Mouse (Mus musculus) forebrain, embryonic 11.5 days (tissue): ENCODE results near the gene Cbx7. TPM values are rescaled to one million over a fixed set of nuclear protein-coding genes. Genes with fewer than 3 reads are reported as not detected.

Experiments used
- ATAC-seq: fragments of 200-750 bp; cut with Nextera tagmentation; replicated peaks from 2 replicates; pipeline ENCODE4 v1.8.0; 2017; ENCODE audit warnings: moderate TSS enrichment; ENCODE audit not compliant: low FRiP score
- DNase-seq: peaks from one replicate; pipeline ENCODE4 v3.0.0-alpha.2; 2017; ENCODE audit warnings: low spot score
- H3K27ac ChIP-seq: fragments of 300-500 bp; sonication (generic); 2 replicates; pipeline ENCODE4 v1.5.1; 2014; ENCODE audit warnings: low read depth, low read length
- H3K27me3 ChIP-seq: fragments of 300-500 bp; sonication (generic); 2 replicates; pipeline ENCODE4 v1.6.1; 2014; ENCODE audit warnings: mild to moderate bottlenecking, low read length, mixed read lengths; ENCODE audit not compliant: control insufficient read depth, insufficient read depth
- H3K36me3 ChIP-seq: fragments of 300-500 bp; sonication (generic); 2 replicates; pipeline ENCODE4 v1.6.1; 2014; ENCODE audit warnings: mild to moderate bottlenecking, low read length, moderate library complexity, mixed read lengths; ENCODE audit not compliant: control insufficient read depth, insufficient read depth
- H3K4me1 ChIP-seq: fragments of 300-500 bp; sonication (generic); replicated peaks from 2 replicates; pipeline ENCODE4 v1.6.1; 2014; ENCODE audit warnings: low read length, mixed read lengths; ENCODE audit not compliant: control insufficient read depth, insufficient read depth
- H3K4me2 ChIP-seq: fragments of 300-500 bp; sonication (generic); 2 replicates; pipeline ENCODE4 v1.6.1; 2014; ENCODE audit warnings: low read depth, mild to moderate bottlenecking, low read length, moderate library complexity, mixed read lengths; ENCODE audit not compliant: severe bottlenecking
- H3K4me3 ChIP-seq: fragments of 300-500 bp; sonication (generic); 2 replicates; pipeline ENCODE4 v1.5.1; 2014; ENCODE audit warnings: low read depth, low read length
- H3K9ac ChIP-seq: fragments of 300-500 bp; sonication (generic); 2 replicates; pipeline ENCODE4 v1.6.1; 2014; ENCODE audit warnings: low read length
- H3K9me3 ChIP-seq: fragments of 300-500 bp; sonication (generic); 2 replicates; pipeline ENCODE4 v1.6.1; 2016; ENCODE audit warnings: low read length, mixed read lengths; ENCODE audit not compliant: control insufficient read depth
- WGBS: fragments of 180-500 bp; shearing (Covaris S2); extraction: QIAGEN DNeasy Blood & Tissue Kit; methylation state at CpG from one replicate; pipeline ENCODE4 v1.1.7; 2014; 5-methylcytosine and 5-hydroxymethylcytosine counted together
- polyA plus RNA-seq: library from polyadenylated mRNA; unstranded; fragments of >200 nt; fragmentation: Nextera tagmentation; extraction: Ambion mirVana; gene quantifications from 2 replicates; pipeline ENCODE4 v1.2.1, GENCODE M21; 2014

The Cbx7 gene
- polyA plus RNA-seq, 1 experiment from 2014 or later = 3.3 TPM

DNA sequence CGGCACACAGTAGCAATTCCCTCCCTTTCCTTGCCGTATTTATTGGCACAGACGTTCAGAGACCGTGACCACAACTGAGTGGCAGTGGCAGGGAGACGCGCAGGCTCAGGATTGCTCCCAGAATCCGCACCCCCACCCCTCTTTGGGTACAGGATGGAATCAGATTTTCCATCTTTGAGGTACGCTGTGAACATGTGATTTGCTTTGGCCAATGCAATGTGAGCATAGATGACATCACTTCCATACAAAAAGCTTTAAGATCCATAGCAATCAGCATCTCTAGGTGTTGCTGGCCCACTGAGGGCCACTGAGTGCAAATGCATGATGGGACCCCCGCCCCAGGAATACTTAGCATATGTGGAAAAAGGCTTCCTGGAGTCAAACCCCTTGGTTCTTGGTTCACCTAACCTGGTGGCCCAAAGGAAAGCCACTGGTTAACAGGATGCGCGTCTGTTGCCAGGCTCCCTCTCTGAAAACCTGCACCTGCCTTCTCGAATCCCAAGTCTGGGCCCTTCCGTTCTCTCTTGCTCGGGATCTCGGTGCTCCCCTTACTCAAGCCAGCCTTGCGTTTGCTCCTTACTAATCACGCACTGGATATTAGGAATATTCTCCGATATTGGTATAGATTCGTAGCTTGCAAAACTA lies 88.2 kb downstream of the Cbx7 start:
- WGBS = 31% methylated on average over 19 of the region's 19 CpGs
- Histone ChIP-seq H3K27ac (no peak overlapping the region), H3K4me2 (peak overlapping the region; percentile 50), H3K9ac (peak overlapping the region; percentile 61), H3K27me3 (no peaks in the 10 kb centered on the region), H3K4me1 (peaks cover 2% of the 10 kb centered on the region; the same call in 1 of the 2 replicates), H3K9me3 (no peaks in the 10 kb centered on the region), H3K36me3 (no peaks in the 10 kb centered on the region), H3K4me3 (peak overlapping the region; percentile 40)
- ATAC-seq (peak; percentile 29; the same call in 1 of the 2 replicates), DNase-seq (no peak)

DNA sequence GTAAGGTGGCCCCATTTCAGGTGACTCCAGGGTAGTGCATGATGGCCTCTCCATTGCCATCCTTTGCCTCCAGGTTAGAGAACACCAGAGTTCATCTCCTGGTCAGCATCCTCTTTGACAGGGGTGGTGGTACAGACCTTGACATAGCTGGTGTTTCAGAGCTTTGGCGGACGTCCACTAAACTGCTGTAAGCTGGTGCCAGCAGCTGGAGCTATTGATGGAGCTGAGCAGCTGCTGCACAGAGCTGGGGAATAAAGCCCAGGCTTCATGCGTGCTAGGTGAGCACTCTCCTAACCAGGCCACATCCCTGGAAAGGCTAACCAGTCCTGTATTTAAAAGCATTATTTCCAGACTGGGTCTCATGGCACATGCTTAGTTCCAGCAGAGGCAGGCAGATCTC lies 90.4 kb downstream of the Cbx7 start:
- Histone ChIP-seq H3K27ac (no peak overlapping the region), H3K27me3 (no peaks in the 10 kb centered on the region), H3K4me2 (no peak overlapping the region), H3K4me3 (no peak overlapping the region), H3K36me3 (no peaks in the 10 kb centered on the region), H3K9ac (no peak overlapping the region), H3K4me1 (peaks cover 2% of the 10 kb centered on the region; the same call in 1 of the 2 replicates), H3K9me3 (no peaks in the 10 kb centered on the region)
- DNase-seq (no peak), ATAC-seq (no peak)
- 74% methylated on average over 3 of the region's 3 CpGs for WGBS

DNA sequence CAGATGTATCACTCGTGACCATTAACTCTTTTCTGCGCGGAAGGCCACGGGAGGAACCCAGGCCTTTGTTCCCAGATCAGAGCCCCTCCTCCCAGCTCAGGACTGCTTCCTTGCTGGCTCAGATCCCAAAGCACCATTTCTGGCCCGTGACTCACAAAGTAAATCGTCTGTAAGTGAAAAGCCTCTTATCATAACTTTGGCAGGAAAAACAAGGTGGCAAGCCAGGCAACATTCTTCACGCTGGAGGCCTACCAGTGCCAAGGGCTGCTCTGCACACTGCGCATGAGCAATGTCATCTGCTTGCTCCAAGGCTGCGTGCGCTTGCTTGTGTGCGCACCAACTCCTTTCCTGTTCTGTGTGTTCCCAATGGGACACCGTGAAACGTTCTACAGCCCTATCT lies 91.6 kb downstream of the Cbx7 start:
- Histone ChIP-seq H3K4me3 (no peak overlapping the region), H3K27me3 (no peaks in the 10 kb centered on the region), H3K9me3 (no peaks in the 10 kb centered on the region), H3K4me2 (no peak overlapping the region), H3K27ac (no peak overlapping the region), H3K36me3 (no peaks in the 10 kb centered on the region), H3K9ac (no peak overlapping the region), H3K4me1 (peaks cover 2% of the 10 kb centered on the region; the same call in 1 of the 2 replicates)
- DNase-seq (no peak), ATAC-seq (no peak)
- WGBS = 63% methylated on average over 13 of the region's 13 CpGs

DNA sequence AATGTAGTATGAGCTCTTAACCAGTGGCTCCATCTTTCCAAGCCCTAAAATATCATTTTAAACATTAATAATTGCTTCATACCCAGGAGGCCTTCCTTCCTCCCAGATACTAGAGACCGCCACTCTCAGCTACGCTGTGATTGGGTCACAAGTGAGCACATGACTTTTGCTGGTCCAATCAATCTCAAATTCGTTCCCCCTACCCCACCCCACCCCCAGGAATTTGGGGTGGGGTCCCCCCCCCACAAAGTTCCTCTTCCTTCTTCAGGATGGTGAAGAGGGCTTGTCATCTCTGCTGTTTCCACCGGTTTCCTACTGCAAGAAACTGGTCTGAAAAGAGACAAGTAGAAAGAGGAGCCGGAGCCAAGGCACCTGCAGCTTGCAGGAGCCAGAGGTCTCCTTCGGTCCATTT lies 92.2 kb downstream of the Cbx7 start:
- Histone ChIP-seq H3K9me3 (no peaks in the 10 kb centered on the region), H3K4me3 (no peak overlapping the region), H3K4me1 (peaks cover 2% of the 10 kb centered on the region; the same call in 1 of the 2 replicates), H3K9ac (no peak overlapping the region), H3K36me3 (no peaks in the 10 kb centered on the region), H3K27me3 (no peaks in the 10 kb centered on the region), H3K4me2 (no peak overlapping the region), H3K27ac (no peak overlapping the region)
- WGBS = 78% methylated on average over 6 of the region's 6 CpGs
- DNase-seq (no peak), ATAC-seq (no peak)

DNA sequence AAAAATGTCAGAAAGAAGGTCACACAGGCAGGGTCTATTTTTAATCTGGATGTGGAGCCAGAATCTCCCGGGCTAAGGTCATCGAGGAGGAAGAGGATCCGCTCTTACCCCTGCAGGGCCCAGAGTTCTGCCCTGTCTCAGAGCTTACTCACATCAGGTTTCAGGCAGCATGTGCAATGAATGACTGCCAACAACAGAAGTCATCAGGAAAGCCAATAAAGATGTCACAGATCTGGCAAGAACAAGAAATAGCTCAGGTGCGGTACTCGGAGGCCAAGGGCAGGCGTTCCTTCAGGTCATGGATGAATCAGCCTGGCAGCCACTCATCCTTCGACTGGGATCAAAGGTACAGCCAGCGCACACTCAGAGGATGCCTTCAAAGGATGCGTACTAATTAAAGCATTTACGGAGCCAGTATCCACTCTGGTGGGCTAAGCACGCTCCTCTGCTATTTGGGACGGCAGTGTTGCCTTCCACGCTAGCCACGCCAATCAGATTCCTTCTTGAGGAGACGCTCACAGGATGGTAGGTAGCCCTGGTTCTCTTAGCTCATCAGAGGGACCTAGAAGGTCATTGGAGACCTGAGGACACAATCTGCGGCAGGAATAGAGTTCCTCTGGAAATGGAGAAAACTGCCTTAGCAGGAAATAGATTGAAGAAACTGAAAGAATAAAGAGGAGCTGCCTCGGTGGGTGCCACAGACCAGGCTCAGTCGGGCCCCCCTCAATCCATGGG lies 95.5 kb downstream of the Cbx7 start:
- Histone ChIP-seq H3K27me3 (no peaks in the 10 kb centered on the region), H3K9ac (no peak overlapping the region), H3K4me2 (no peak overlapping the region), H3K4me3 (no peak overlapping the region), H3K27ac (no peak overlapping the region), H3K4me1 (no peaks in the 10 kb centered on the region), H3K9me3 (no peaks in the 10 kb centered on the region), H3K36me3 (no peaks in the 10 kb centered on the region)
- WGBS = 94% methylated on average over 18 of the region's 18 CpGs
- DNase-seq (peak; percentile 10), ATAC-seq (no peak)

DNA sequence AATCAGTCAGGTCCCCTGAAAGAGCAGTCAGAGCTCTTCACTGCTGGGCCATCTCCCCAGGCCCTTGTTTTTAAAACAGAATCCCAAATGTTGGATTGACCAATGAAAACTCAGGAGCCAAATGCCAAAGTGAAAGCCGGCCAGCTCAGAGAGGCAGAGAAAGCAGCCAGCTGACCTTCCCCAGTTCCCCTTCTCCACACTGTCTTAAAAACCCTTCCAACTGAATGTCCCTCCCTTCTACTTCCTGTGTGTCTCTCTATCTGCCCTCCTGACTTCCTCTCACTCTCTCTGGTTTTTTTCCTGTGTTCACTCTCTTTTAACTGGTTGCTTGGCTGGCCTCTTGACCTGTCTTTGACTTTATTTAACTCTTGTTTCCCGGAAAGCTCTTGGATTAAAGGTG lies 96.9 kb downstream of the Cbx7 start:
- H3K4me1 ChIP-seq = no peaks in the 10 kb centered on the region
- no peaks in the 10 kb centered on the region for H3K9me3 ChIP-seq
- WGBS = 71% methylated on average over 2 of the region's 2 CpGs
- H3K36me3 ChIP-seq = no peaks in the 10 kb centered on the region
- ATAC-seq (no peak), DNase-seq (no peak)
- H3K4me2 ChIP-seq = no peak overlapping the region
- H3K9ac ChIP-seq = no peak overlapping the region
- no peaks in the 10 kb centered on the region for H3K27me3 ChIP-seq
- H3K27ac ChIP-seq = no peak overlapping the region
- H3K4me3 ChIP-seq = no peak overlapping the region

DNA sequence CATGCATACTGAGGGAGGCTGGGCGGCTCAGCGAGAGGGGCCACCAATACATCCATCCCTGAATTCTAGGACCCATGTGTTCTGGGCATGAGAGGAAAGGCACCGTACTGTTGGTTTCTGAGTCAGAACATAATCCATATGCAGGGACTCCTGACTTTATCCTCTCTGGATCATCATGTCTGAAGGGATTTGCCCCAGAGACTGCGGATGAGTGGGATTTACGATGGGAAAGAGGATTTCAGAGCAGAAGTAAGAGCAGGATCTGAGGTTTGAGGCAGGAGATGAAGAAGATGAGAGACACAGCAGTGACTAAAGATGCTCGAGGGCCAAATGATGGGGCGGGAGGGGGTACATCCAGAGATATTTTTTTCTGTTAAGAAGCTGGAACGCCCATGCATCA lies 97.4 kb downstream of the Cbx7 start:
- no peaks in the 10 kb centered on the region for H3K9me3 ChIP-seq
- H3K4me3 ChIP-seq = no peak overlapping the region
- no peak overlapping the region for H3K27ac ChIP-seq
- no peaks in the 10 kb centered on the region for H3K4me1 ChIP-seq
- H3K27me3 ChIP-seq = no peaks in the 10 kb centered on the region
- no peak for DNase-seq
- WGBS = 92% methylated on average over 8 of the region's 8 CpGs
- no peak for ATAC-seq
- H3K9ac ChIP-seq = no peak overlapping the region
- no peak overlapping the region for H3K4me2 ChIP-seq
- H3K36me3 ChIP-seq = no peaks in the 10 kb centered on the region

DNA sequence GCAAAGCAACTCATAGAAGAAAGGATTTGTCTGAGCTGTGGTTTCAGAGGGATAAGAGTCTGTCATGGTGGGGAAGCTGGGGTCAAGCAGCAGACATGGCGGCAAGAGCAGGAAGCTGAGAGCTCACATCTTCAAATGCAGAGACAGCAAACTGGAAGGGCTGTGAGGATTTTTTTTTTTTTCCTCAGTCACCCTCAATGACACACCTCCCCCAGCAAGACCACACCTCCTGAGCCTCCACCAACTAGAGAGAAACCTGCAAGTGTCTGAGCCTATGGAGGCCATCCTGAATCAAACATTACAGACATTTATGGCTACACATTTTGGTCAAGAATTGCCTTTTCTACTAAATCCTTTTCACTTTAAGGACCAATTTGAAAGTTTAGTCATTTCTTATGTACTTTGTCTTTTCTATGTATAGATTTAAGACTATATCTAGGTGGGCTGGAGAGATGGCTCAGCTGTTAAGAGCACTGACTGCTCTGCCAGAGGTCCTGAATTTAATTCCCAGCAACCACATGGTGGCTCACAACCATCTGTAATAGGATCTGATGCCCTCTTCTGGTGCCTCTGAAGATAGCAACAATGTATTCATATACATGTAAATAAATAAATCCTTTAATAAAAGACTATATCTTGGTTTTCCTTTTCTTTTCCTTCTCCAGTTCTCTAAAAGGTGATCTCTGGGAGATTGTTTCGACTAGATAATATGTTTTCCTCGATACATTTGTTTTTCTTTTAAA lies 103.5 kb downstream of the Cbx7 start:
- DNase-seq = no peak
- no peak for ATAC-seq
- Histone ChIP-seq H3K4me1 (no peaks in the 10 kb centered on the region), H3K9ac (no peak overlapping the region), H3K4me2 (no peak overlapping the region), H3K9me3 (no peaks in the 10 kb centered on the region), H3K27me3 (no peaks in the 10 kb centered on the region), H3K4me3 (no peak overlapping the region), H3K36me3 (no peaks in the 10 kb centered on the region), H3K27ac (no peak overlapping the region)
- WGBS = 84% methylated on average over 3 of the region's 3 CpGs
